Mouse (Mus musculus) small intestine, adult 2 months (tissue): ENCODE results near the gene Fgd2. TPM values are rescaled to one million over a fixed set of nuclear protein-coding genes. Genes with fewer than 3 reads are reported as not detected.
"Not testable (repeated sequence)": the region's sequence is repeated elsewhere in the genome, so short reads cannot be mapped to it uniquely, and the experiment has no call there.

Experiments
- H3K27ac ChIP-seq: fragments of 200-500 bp; 2 replicates; pipeline ENCODE4 v1.5.1; 2012; ENCODE audit warnings: low read depth, low read length, control low read depth, inconsistent platforms; ENCODE audit not compliant: insufficient read depth
- H3K27me3 ChIP-seq: fragments of 200-500 bp; 2 replicates; pipeline ENCODE4 v1.6.1; 2012; ENCODE audit warnings: mild to moderate bottlenecking, moderate library complexity, low read length, inconsistent platforms; ENCODE audit not compliant: control insufficient read depth, insufficient read depth
- H3K36me3 ChIP-seq: fragments of 200-500 bp; 2 replicates; pipeline ENCODE4 v1.6.1; 2012; ENCODE audit warnings: mild to moderate bottlenecking, low read length, control low read depth, inconsistent platforms; ENCODE audit not compliant: control insufficient read depth, insufficient read depth
- H3K4me1 ChIP-seq: fragments of 200-500 bp; 2 replicates; pipeline ENCODE4 v1.6.1; 2012; ENCODE audit warnings: low read length, inconsistent platforms, mixed read lengths; ENCODE audit not compliant: control insufficient read depth, insufficient read depth, insufficient read length
- H3K4me3 ChIP-seq: fragments of 200-500 bp; 2 replicates; pipeline ENCODE4 v1.5.1; 2012; ENCODE audit warnings: low read depth, mild to moderate bottlenecking, control low read depth, inconsistent platforms, low read length, moderate library complexity
- CTCF ChIP-seq: fragments of 200-500 bp; IDR thresholded peaks from 2 replicates; pipeline ENCODE4 v1.5.1; 2012; ENCODE audit warnings: low read depth, mild to moderate bottlenecking, control low read depth, inconsistent platforms, low read length, moderate library complexity, mixed read lengths; ENCODE audit not compliant: insufficient replicate concordance, insufficient read length; ENCODE audit errors: extremely low read depth
- POLR2A ChIP-seq: fragments of 200-500 bp; IDR thresholded peaks from 2 replicates; pipeline ENCODE4 v1.6.1; 2012; ENCODE audit warnings: low read depth, mild to moderate bottlenecking, control low read depth, inconsistent platforms, low read length, moderate library complexity
- WGBS: fragments of 180-500 bp; shearing (Covaris S2); methylation state at CpG from one replicate; pipeline ENCODE4 v1.1.7; 2018; 5-methylcytosine and 5-hydroxymethylcytosine counted together
- polyA plus RNA-seq: library from polyadenylated mRNA; depleted of rRNA; stranded (reverse); fragments of >200 nt; gene quantifications from 2 replicates; pipeline ENCODE4 v1.2.3, GENCODE M21; 2012; rRNA removed

Gene Fgd2
- 14.0 and 16.3 TPM in 2 replicates for polyA plus RNA-seq

DNA sequence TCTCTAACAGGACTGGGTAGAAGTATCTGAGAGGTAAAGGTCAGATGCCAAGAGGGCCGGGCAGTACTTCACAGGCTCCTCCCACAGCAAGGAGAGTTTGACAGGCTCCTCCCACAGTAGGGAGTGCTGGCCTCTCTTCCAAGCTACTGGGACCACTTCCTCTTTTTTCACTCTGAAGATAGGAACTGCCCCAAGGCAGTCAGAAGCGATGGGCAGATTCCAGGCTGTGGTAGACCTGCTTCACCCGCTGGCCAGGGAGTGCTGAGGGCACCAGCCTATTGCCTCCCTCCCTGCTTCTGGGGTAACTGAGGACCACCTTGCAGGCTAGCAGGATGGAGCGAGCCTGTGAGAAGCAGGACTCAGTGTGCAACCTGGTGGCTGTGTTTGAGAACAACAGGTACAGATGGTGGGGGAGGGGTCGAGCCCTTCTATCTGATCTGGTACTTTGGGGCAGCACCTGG, at the start of gene Fgd2:
Fgd2 (plus strand) TSS at position 154 of the 461 bp plus-strand sequence.
- Histone ChIP-seq H3K4me3 (peak within 1 kb of the TSS; percentile 50), H3K27ac (peak within 1 kb of the TSS; percentile 17), H3K36me3 (no peaks in the 10 kb centered on the region), H3K27me3 (no peaks in the 10 kb centered on the region), H3K4me1 (peaks cover 11% of the 10 kb centered on the region)
- TF ChIP-seq POLR2A (no peak), CTCF (no peak)
- 37% methylated on average over 5 of the region's 5 CpGs for WGBS

GRCm38 (mm10) chr17:29311602-29312001, 49.1 kb upstream of the Fgd2 start:
- TF ChIP-seq POLR2A (no peak), CTCF (no peak)
- 95% methylated on average over 8 of the region's 8 CpGs for WGBS
- H3K4me1 ChIP-seq = no peaks in the 10 kb centered on the region
- H3K27ac ChIP-seq = no peak overlapping the region
- no peaks in the 10 kb centered on the region for H3K36me3 ChIP-seq
- no peaks in the 10 kb centered on the region for H3K27me3 ChIP-seq
- H3K4me3 ChIP-seq = no peak overlapping the region

DNA sequence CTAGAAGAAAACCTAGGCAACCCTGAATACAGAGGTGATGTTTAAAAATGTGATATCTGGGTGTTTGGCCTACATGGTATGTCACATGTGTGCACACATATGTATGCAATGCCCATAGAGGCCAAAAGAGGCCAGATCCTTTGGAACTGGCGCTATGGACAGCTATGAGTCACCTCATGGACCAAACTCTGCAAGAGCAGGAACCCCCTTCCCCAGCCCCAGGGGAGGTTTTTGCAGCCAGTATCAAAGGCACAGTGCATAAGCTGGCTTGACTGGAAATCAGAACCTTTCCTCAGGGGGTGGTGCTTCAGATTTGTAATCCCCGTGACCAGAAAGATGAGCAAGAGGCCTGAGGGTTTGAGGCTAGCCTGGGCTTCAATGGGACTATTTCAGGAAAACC, 48.6 kb upstream of the Fgd2 start:
- Histone ChIP-seq H3K4me3 (no peak overlapping the region), H3K27ac (no peak overlapping the region), H3K27me3 (no peaks in the 10 kb centered on the region), H3K36me3 (no peaks in the 10 kb centered on the region), H3K4me1 (no peaks in the 10 kb centered on the region)
- WGBS = 96% methylated on average over 2 of the region's 2 CpGs
- TF ChIP-seq CTCF = no peak
- TF ChIP-seq POLR2A = no peak

DNA sequence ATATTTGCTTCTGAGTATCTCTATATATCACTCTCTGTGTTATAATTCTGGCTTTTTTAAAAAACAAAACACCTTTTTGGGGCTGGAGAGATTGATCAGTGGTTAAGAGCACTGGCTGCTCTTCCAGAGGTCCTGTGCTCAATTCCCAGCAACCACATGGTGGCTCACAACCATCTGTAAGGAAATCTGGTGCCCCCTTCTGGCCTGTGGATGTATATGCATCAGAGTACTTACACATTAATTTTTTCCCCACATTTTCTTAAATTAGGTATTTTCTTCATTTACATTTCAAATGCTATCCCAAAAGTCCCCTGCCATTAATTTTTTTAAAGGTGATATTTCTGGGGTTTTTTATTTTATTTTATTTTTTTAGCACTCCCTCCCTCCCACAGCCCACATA, 47.4 kb upstream of the Fgd2 start:
- Histone ChIP-seq H3K27me3 (no peaks in the 10 kb centered on the region), H3K27ac (no peak overlapping the region), H3K36me3 (no peaks in the 10 kb centered on the region), H3K4me3 (no peak overlapping the region), H3K4me1 (no peaks in the 10 kb centered on the region)
- TF ChIP-seq CTCF (peak; percentile 47; the same call in 1 of the 2 replicates), POLR2A (no peak)

- H3K4me1 ChIP-seq = no peaks in the 10 kb centered on the region
- no peak overlapping the region for H3K27ac ChIP-seq
- H3K36me3 ChIP-seq = no peaks in the 10 kb centered on the region
- 60% methylated on average over 9 of the region's 9 CpGs for WGBS
- H3K27me3 ChIP-seq = no peaks in the 10 kb centered on the region
- TF ChIP-seq CTCF = no peak
- no peak for TF ChIP-seq POLR2A
- H3K4me3 ChIP-seq = no peak overlapping the region
These were observed 44.8 kb upstream of the Fgd2 start for GRCm38 (mm10) chr17:29315672-29316465.

DNA sequence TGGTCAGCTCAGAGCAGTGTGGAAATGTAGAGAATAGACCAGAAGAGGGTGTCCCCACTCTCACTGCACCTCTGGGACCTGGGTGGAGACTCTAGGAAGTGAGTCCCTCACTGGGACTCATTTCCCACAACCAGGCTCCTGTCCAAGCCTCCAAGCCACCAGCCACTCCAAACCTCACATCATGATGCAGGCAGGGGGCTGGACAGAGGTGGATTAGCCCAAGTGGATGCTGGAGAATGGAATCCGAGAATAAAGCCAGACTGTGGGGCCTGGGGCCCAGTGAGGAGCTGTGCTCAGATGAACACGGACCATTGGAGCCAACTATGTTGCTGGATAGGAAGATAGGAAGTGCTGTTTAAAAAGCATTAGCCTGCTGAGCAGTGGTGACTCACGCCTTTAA, 43.8 kb upstream of the Fgd2 start:
- TF ChIP-seq CTCF = no peak
- no peak for TF ChIP-seq POLR2A
- H3K4me3 ChIP-seq = no peak overlapping the region
- H3K36me3 ChIP-seq = no peaks in the 10 kb centered on the region
- no peaks in the 10 kb centered on the region for H3K4me1 ChIP-seq
- H3K27me3 ChIP-seq = no peaks in the 10 kb centered on the region
- 79% methylated on average over 3 of the region's 3 CpGs for WGBS
- no peak overlapping the region for H3K27ac ChIP-seq

DNA sequence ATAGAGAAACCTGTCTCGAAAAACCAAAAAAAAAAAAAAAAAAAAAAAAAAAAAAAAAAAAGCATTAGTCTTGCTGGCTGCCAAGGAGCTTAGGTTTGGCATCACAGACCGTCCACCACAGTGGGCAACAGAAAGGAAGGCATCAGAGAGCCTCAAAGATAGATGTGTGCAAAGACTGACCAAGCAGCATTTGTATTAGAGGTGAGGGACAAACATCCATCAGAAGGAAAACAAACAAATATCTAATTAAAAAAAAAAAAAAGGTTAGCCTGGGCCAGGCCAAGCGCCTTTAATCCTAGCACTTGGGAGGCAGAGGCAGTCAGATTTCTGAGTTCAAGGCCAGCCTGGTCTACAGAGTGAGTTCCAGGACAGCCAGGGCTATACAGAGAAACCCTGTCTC, 43.3 kb upstream of the Fgd2 start, which contains the start of gene Pi16:
Pi16 (plus strand) TSS at position 301 of the 400 bp plus-strand sequence.
- not testable (repeated sequence) for H3K4me1 ChIP-seq, H3K27me3 ChIP-seq, H3K36me3 ChIP-seq, H3K4me3 ChIP-seq, H3K27ac ChIP-seq
- whole genome bisulfite sequencing = 92% methylated on average over 3 of the region's 3 CpGs
